Mouse (Mus musculus) liver, adult 10 weeks (tissue): ENCODE data around the gene Sema3b. TPM values are rescaled to one million over a fixed set of nuclear protein-coding genes. Genes with fewer than 3 reads are reported as not detected.

Experiments used
- polyA plus RNA-seq: library from polyadenylated mRNA; stranded (reverse); fragments of 350-450 nt; fragmentation: Illumina TruSeq; extraction: RNeasy Lipid Tissue Mini Kit (QIAGEN cat#74804); gene quantifications from one replicate; pipeline ENCODE4 v1.2.3, GENCODE M21; 2014; ENCODE audit warnings: low read depth, low replicate concordance

Sema3b gene
- polyA plus RNA-seq = 0.21 TPM

DNA sequence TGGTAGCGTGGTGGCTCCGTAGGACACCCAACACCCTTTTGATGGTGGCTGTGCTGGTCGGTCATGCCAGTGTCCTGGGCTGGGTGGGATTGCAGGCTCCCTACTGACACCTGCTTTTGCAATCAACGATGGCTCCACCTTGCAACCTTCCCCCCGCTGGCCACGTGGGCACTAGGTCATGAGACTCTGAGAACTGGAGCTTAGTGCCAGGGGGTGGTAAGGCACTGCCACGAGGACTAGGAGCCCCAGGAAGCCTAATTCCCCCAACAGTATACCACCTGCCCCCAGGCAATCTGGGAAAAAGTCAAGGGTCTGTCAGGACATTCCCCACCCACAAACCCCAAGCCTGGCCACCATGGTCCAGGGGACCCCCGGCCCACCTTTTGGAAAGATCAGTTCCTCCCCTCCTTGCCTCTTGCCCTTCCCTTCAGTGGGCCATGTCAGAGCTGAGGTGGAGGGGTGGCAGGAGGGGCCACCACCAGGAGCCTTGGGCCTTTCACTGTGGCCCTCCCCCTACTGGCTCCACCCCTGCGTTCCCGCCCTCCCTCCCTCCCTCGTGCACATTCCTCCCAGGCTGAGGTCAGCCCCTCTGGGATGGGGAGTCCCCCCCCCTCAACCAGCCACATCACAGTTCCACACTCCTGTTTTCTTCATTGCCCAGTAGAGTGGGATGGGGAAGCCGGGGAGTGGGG is at the start of gene Sema3b:
TSS of gene Sema3b (minus strand) at position 489 of the 692 bp plus-strand sequence.

GRCm38 (mm10) chr9:107635279-107636028 is 26.4 kb upstream of the Sema3b start, which contains the start of gene Gnai2:
TSS of gene Gnai2 (minus strand) at chr9:107635367.

DNA sequence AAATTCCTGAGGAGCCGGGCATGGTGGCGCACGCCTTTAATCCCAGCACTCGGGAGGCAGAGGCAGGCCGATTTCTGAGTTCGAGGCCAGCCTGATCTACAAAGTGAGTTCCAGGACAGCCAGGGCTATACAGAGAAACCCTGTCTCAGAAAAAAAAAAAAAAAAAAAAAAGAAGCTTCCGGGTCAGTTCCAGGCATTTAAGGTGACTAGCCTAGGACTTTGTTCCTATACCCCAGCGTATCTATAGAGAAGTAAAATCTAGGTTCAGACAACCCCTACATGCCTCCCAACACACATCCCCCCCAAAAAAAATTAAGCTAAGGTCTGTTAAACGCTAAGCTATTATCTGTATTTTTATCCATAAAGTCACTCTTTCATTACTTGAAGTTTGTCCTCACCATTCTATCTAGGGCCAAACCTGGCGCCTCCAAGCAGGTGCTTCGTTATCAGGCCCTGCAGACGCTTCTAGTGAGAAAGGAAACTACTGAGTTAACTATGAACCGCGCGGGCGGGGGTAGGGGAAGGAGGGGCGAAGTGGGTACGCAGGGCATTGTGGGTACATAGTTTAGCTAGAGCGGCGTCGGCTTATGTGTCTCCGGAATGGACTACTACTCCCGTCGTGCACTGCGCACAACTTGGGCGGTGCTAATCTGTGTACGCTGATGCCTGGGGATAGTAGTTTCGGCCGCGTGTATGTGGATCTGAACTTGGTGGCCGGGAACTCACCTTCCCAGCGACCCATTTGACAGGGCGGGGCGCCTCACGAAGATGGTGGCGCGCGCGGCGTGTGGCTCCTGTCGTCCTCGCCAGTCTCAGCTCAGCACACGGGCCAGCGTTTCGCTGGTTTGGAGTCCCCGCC is 21.8 kb downstream of the Sema3b start, which contains the start of gene Ifrd2:
TSS of gene Ifrd2 (plus strand) at position 669 of the 859 bp plus-strand sequence.

DNA sequence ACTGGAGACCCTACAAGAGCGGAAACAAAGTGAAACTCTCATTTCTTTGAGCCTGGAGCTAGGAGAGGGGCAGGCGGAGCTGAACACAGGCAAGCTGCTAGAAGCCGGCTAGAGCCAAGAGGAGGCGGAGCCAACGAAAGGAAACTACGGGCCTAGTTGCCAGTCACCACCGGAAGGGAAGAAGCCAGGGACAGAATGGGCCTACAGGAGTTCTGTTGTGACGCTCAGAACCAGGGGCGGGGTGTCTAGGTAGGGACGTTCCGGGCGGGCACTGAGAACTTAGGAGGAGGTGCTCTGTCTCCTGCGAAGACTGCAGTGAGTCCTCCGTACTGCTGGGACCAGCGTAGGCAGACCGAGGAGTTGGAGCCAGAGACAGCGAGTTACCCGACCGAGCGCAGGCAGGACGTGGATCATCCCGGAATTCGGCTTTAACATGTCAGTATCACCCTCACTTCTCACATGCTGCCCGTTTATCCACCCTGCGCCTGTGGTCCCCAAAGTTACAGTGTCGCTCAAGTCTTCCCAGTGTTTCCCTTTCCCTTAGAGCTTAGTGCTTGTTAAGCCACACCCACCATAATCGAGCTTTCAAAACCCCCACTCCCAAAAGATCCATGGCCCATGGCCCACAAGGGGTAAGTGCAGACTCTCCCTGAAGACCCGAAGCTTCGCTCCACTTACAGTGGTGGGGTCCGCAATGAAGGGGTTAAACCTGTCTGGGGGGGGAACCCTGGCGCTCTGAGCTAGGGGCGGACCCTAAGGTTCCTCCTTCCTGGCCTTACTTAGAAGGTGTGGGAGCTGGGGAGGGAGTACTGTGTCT is 28.3 kb downstream of the Sema3b start, which contains the start of gene Hyal3:
TSS of gene Hyal3 (plus strand) at position 318 of the 817 bp plus-strand sequence.

DNA sequence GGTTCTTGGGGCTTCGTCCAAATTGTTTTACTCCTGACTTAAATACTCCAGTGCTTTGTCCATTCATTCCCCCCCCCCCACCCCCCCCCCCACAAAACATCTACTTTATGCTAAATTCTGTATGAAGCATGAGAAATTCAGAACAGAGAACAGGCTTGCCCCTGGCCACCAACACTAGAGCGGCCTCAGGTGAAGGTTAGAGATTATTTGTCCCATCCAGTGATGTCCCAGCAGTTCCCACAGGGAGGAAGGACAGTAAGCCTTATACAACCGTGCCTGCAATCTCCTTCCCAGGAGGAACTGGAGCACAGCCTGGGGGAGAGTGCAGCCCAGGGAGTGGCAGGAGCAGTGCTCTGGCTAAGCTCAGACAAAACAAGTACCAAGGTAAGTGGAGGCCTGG is 30.4 kb downstream of the Sema3b start, which contains the start of gene Naa80:
TSS of gene Naa80 (plus strand) at position 301 of the 400 bp plus-strand sequence.

GRCm38 (mm10) chr9:107576357-107577107 is 32.5 kb downstream of the Sema3b start, which contains the start of gene Hyal1:
TSS of gene Hyal1 (plus strand) at chr9:107576927.

GRCm38 (mm10) chr9:107567702-107568319 is 41.2 kb downstream of the Sema3b start, which contains the start of gene Hyal2:
TSS of gene Hyal2 (plus strand) at chr9:107567945.

DNA sequence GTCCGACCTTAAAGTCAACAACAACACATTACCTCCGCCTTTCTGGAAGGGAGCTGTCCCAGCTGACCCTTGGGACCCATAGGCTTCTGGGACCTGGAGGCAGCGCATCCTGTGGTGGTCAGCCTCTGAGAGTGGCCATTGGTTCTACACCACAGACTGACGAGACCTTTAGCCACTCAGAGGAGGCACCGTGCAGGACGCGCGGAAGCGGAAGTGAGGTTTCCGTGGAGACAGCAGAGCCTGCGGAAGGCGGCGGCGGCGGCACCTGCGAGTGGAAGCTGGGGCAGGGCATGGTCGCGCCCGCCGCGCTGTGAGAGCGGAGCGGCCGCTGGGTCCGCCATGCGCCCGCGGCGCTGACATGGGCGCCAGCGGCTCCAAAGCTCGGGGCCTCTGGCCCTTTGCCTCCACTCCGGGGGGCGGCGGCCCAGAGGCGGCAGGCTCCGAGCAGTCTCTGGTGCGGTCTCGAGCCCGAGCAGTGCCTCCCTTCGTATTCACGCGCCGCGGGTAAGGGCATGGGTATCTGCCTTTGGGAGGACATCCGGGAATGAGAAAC is 45.9 kb downstream of the Sema3b start, which contains the start of gene Tusc2:
TSS of gene Tusc2 (plus strand) at position 227 of the 553 bp plus-strand sequence.

GRCm38 (mm10) chr9:107551117-107551889 is 57.7 kb downstream of the Sema3b start, which contains the start of gene Rassf1:
TSS of gene Rassf1 (plus strand) at chr9:107551555.

Other genes starting within 250 kb of the Sema3b start
- not detected for gene Cacna2d2, start 209.6 kb downstream of the Sema3b start, polyA plus RNA-seq
- gene Tmem115, start 75.3 kb downstream of the Sema3b start, polyA plus RNA-seq = 0.45 TPM
- gene Cyb561d2, start 67.0 kb downstream of the Sema3b start, polyA plus RNA-seq = 5.3 TPM
- gene Nprl2, start 67.0 kb downstream of the Sema3b start, polyA plus RNA-seq = 2.0 TPM
- gene Zmynd10, start 61.9 kb downstream of the Sema3b start, polyA plus RNA-seq = not detected
- 3.7 TPM for gene Rassf1, start 57.7 kb downstream of the Sema3b start, polyA plus RNA-seq
- gene Tusc2, start 46.0 kb downstream of the Sema3b start, polyA plus RNA-seq = 17.6 TPM
- 1.2 TPM for gene Hyal2, start 41.3 kb downstream of the Sema3b start, polyA plus RNA-seq
- 24.4 TPM for gene Hyal1, start 32.3 kb downstream of the Sema3b start, polyA plus RNA-seq
- gene Naa80, start 30.3 kb downstream of the Sema3b start, polyA plus RNA-seq = 3.7 TPM
- not detected for gene Hyal3, start 28.4 kb downstream of the Sema3b start, polyA plus RNA-seq
- 27.0 TPM for gene Ifrd2, start 21.6 kb downstream of the Sema3b start, polyA plus RNA-seq
- gene Gnai2, start 26.1 kb upstream of the Sema3b start, polyA plus RNA-seq = 13.6 TPM
- 104 TPM for gene Slc38a3, start 60.3 kb upstream of the Sema3b start, polyA plus RNA-seq
- gene Gnat1, start 70.5 kb upstream of the Sema3b start, polyA plus RNA-seq = 0.16 TPM
- gene Sema3f, start 101.2 kb upstream of the Sema3b start, polyA plus RNA-seq = 0.56 TPM
- 54.1 TPM for gene Rbm5, start 161.8 kb upstream of the Sema3b start, polyA plus RNA-seq